Mouse (Mus musculus) intestine, embryonic 14.5 days (tissue): ENCODE measurements around the gene 9130213A22Rik. TPM values are rescaled to one million over a fixed set of nuclear protein-coding genes. Genes with fewer than 3 reads are reported as not detected.

Experiments used
- ATAC-seq: fragments of 200-750 bp; cut with Nextera tagmentation; replicated peaks from 2 replicates; pipeline ENCODE4 v1.8.0; 2017; ENCODE audit warnings: low read depth, moderate number of reproducible peaks, moderate TSS enrichment, moderate library complexity; ENCODE audit not compliant: low FRiP score, low TSS enrichment
- DNase-seq: peaks from one replicate; pipeline ENCODE4 v3.0.0-alpha.2; 2018; ENCODE audit warnings: low spot score
- H3K27ac ChIP-seq: fragments of 300-500 bp; sonication (generic); 2 replicates; pipeline ENCODE4 v1.5.1; 2014; ENCODE audit warnings: low read depth, mild to moderate bottlenecking, control low read depth
- H3K27me3 ChIP-seq: fragments of 300-500 bp; sonication (generic); replicated peaks from 2 replicates; pipeline ENCODE4 v1.6.1; 2014; ENCODE audit warnings: low read length, control low read depth; ENCODE audit not compliant: control insufficient read depth, insufficient read depth
- H3K36me3 ChIP-seq: fragments of 300-500 bp; sonication (generic); 2 replicates; pipeline ENCODE4 v1.6.1; 2014; ENCODE audit warnings: low read length, control low read depth; ENCODE audit not compliant: control insufficient read depth, insufficient read depth
- H3K4me1 ChIP-seq: fragments of 300-500 bp; sonication (generic); replicated peaks from 2 replicates; pipeline ENCODE4 v1.6.1; 2014; ENCODE audit warnings: low read length, control low read depth, mixed read lengths; ENCODE audit not compliant: control insufficient read depth, insufficient read depth
- H3K4me2 ChIP-seq: fragments of 300-500 bp; sonication (generic); 2 replicates; pipeline ENCODE4 v1.6.1; 2014; ENCODE audit warnings: low read length
- H3K4me3 ChIP-seq: fragments of 300-500 bp; sonication (generic); 2 replicates; pipeline ENCODE4 v1.5.1; 2014; ENCODE audit warnings: low read depth, low read length, control low read depth, mixed read lengths
- H3K9ac ChIP-seq: fragments of 300-500 bp; sonication (generic); 2 replicates; pipeline ENCODE4 v1.6.1; 2014; ENCODE audit warnings: mild to moderate bottlenecking, low read length
- H3K9me3 ChIP-seq: fragments of 300-500 bp; sonication (generic); 2 replicates; pipeline ENCODE4 v1.6.1; 2016; ENCODE audit warnings: low read length, control low read depth; ENCODE audit not compliant: control insufficient read depth
- WGBS: fragments of 180-500 bp; shearing (Covaris S2); extraction: QIAGEN DNeasy Blood & Tissue Kit; methylation state at CpG from one replicate; pipeline ENCODE4 v1.1.7; 2014; 5-methylcytosine and 5-hydroxymethylcytosine counted together
- polyA plus RNA-seq: library from polyadenylated mRNA; unstranded; fragments of >200 nt; fragmentation: Nextera tagmentation; extraction: Ambion mirVana; gene quantifications from 2 replicates; pipeline ENCODE4 v1.2.1, GENCODE M21; 2014

Gene 9130213A22Rik
- 0.19 and 0.30 TPM in 2 replicates for polyA plus RNA-seq

GRCm38 (mm10) chr11:69122336-69122951, at the start of gene 9130213A22Rik:
Gene 9130213A22Rik, minus strand, starts transcription at chr11:69122589.
- H3K27me3 ChIP-seq: 0 out of 2 replicates have a peak, but pooled peaks cover 4% of the 10 kb centered on the region
- peak within 1 kb of the TSS; percentile 76 for H3K27ac ChIP-seq
- H3K4me1 ChIP-seq: peaks cover 30% of the 10 kb centered on the region
- DNase-seq (peak; percentile 94), ATAC-seq (peak; percentile 40)
- no peaks in the 10 kb centered on the region for H3K36me3 ChIP-seq
- H3K9me3 ChIP-seq: no peaks in the 10 kb centered on the region
- under 1% methylated on average over 59 of the region's 66 CpGs for WGBS
- H3K9ac ChIP-seq: peak within 1 kb of the TSS; percentile 60
- H3K4me3 ChIP-seq: peak within 1 kb of the TSS; percentile 82
- H3K4me2 ChIP-seq: peak within 1 kb of the TSS; percentile 94

GRCm38 (mm10) chr11:69171626-69172025, 49.2 kb upstream of the 9130213A22Rik start:
- WGBS: 29% methylated on average over 7 of the region's 7 CpGs
- DNase-seq (peak; percentile 56), ATAC-seq (no peak)

GRCm38 (mm10) chr11:69169313-69169712, 46.9 kb upstream of the 9130213A22Rik start:
- WGBS: 85% methylated on average over 12 of the region's 12 CpGs
- no peaks in the 10 kb centered on the region for H3K4me1 ChIP-seq
- no peaks in the 10 kb centered on the region for H3K27me3 ChIP-seq
- no peak overlapping the region for H3K4me3 ChIP-seq
- no peak for ATAC-seq
- no peak for DNase-seq
- H3K27ac ChIP-seq: no peak overlapping the region
- no peaks in the 10 kb centered on the region for H3K9me3 ChIP-seq
- no peak overlapping the region for H3K4me2 ChIP-seq
- H3K36me3 ChIP-seq: no peaks in the 10 kb centered on the region
- no peak overlapping the region for H3K9ac ChIP-seq

More at GRCm38 (mm10) chr11:69171626-69172025, 49.2 kb upstream of the 9130213A22Rik start:
- no peak overlapping the region for H3K4me2 ChIP-seq
- H3K9ac ChIP-seq: no peak overlapping the region
- H3K27me3 ChIP-seq: no peaks in the 10 kb centered on the region
- H3K4me3 ChIP-seq: no peak overlapping the region
- H3K36me3 ChIP-seq: no peaks in the 10 kb centered on the region
- H3K27ac ChIP-seq: no peak overlapping the region
- H3K4me1 ChIP-seq: no peaks in the 10 kb centered on the region
- H3K9me3 ChIP-seq: no peaks in the 10 kb centered on the region

- no peak; the same call in 1 of the 2 replicates for ATAC-seq
- Histone ChIP-seq H3K27ac (no peak within 1 kb of the TSS), H3K36me3 (no peaks in the 10 kb centered on the region), H3K4me3 (0 out of 2 replicates have a peak within 1 kb of the TSS, but pooled peaks have one; percentile 8), H3K9me3 (no peaks in the 10 kb centered on the region), H3K4me2 (peak within 1 kb of the TSS; percentile 28; the same call in 1 of the 2 replicates), H3K9ac (no peak within 1 kb of the TSS), H3K4me1 (0 out of 2 replicates have a peak, but pooled peaks cover 2% of the 10 kb centered on the region), H3K27me3 (peaks cover 27% of the 10 kb centered on the region)
- DNase-seq: peak; percentile 57
- 5% methylated on average over 18 of the region's 18 CpGs for WGBS
Measured at GRCm38 (mm10) chr11:69156800-69157199, 34.4 kb upstream of the 9130213A22Rik start, which contains the start of gene Alox12b. Gene Alox12b, plus strand, starts transcription at chr11:69156989.

- Histone ChIP-seq H3K36me3 (no peaks in the 10 kb centered on the region), H3K4me1 (0 out of 2 replicates have a peak, but pooled peaks cover 6% of the 10 kb centered on the region), H3K27me3 (peaks cover 27% of the 10 kb centered on the region), H3K9me3 (no peaks in the 10 kb centered on the region), H3K27ac (no peak overlapping the region), H3K4me3 (no peak overlapping the region), H3K4me2 (no peak overlapping the region), H3K9ac (no peak overlapping the region)
- WGBS: 32% methylated on average over 1 of the region's 1 CpGs
- no peak for DNase-seq
- no peak for ATAC-seq
Measured at GRCm38 (mm10) chr11:69155351-69155750, 33.0 kb upstream of the 9130213A22Rik start.

- no peak overlapping the region for H3K4me3 ChIP-seq
- no peak overlapping the region for H3K27ac ChIP-seq
- DNase-seq (no peak), ATAC-seq (no peak)
- whole genome bisulfite sequencing: 83% methylated on average over 8 of the region's 8 CpGs
- 0 out of 2 replicates have a peak, but pooled peaks cover 6% of the 10 kb centered on the region for H3K4me1 ChIP-seq
- H3K9ac ChIP-seq: no peak overlapping the region
- H3K36me3 ChIP-seq: no peaks in the 10 kb centered on the region
- no peak overlapping the region for H3K4me2 ChIP-seq
- peaks cover 27% of the 10 kb centered on the region for H3K27me3 ChIP-seq
- H3K9me3 ChIP-seq: no peaks in the 10 kb centered on the region
Measured at GRCm38 (mm10) chr11:69153831-69154230, 31.4 kb upstream of the 9130213A22Rik start.

- Histone ChIP-seq H3K9ac (peak overlapping the region; percentile 25; the same call in 1 of the 2 replicates), H3K27me3 (peaks cover 7% of the 10 kb centered on the region; the same call in 1 of the 2 replicates), H3K4me2 (peak overlapping the region; percentile 44), H3K4me1 (0 out of 2 replicates have a peak, but pooled peaks cover 4% of the 10 kb centered on the region), H3K36me3 (no peaks in the 10 kb centered on the region), H3K27ac (no peak overlapping the region), H3K9me3 (no peaks in the 10 kb centered on the region), H3K4me3 (peak overlapping the region; percentile 20)
- 57% methylated on average over 6 of the region's 6 CpGs for WGBS
- ATAC-seq (no peak), DNase-seq (no peak)
Measured at GRCm38 (mm10) chr11:69151004-69151403, 28.6 kb upstream of the 9130213A22Rik start.

GRCm38 (mm10) chr11:69150444-69150843, 28.1 kb upstream of the 9130213A22Rik start:
- Histone ChIP-seq H3K27ac (no peak overlapping the region), H3K4me2 (peak overlapping the region; percentile 44), H3K4me3 (peak overlapping the region; percentile 20), H3K9ac (peak overlapping the region; percentile 25; the same call in 1 of the 2 replicates), H3K4me1 (0 out of 2 replicates have a peak, but pooled peaks cover 4% of the 10 kb centered on the region), H3K27me3 (peaks cover 4% of the 10 kb centered on the region; the same call in 1 of the 2 replicates), H3K36me3 (no peaks in the 10 kb centered on the region), H3K9me3 (no peaks in the 10 kb centered on the region)
- ATAC-seq: no peak
- 5% methylated on average over 7 of the region's 7 CpGs for WGBS
- peak; percentile 82 for DNase-seq
